Mouse (Mus musculus) kidney, embryonic 16.5 days (tissue): ENCODE measurements at regions not wholly inside any gene's neighbourhood (a gene's known extent, or its start where the extent isn't known, plus 50 kb on each side); places are given as distances from the start of the nearest gene placed in this dataset.
A peak's percentile ranks its signal among the peaks of the same experiment; 100 is the strongest.

ENCODE experiments used
- ATAC-seq: fragments of 200-750 bp; cut with Nextera tagmentation; 2 replicates; pipeline ENCODE4 v1.8.0; 2017; ENCODE audit warnings: moderate TSS enrichment; ENCODE audit not compliant: low FRiP score, low TSS enrichment
- H3K27ac ChIP-seq: fragments of 300-500 bp; sonication (generic); 2 replicates; pipeline ENCODE4 v1.5.1; 2014; ENCODE audit warnings: low read length
- H3K27me3 ChIP-seq: fragments of 300-500 bp; sonication (generic); 2 replicates; pipeline ENCODE4 v1.6.1; 2014; ENCODE audit warnings: low read length, control low read depth, mixed read lengths; ENCODE audit not compliant: insufficient read depth
- H3K36me3 ChIP-seq: fragments of 300-500 bp; sonication (generic); 2 replicates; pipeline ENCODE4 v1.6.1; 2014; ENCODE audit warnings: low read length, control low read depth, mixed read lengths; ENCODE audit not compliant: insufficient read depth
- H3K4me1 ChIP-seq: fragments of 300-500 bp; sonication (generic); 2 replicates; pipeline ENCODE4 v1.6.1; 2014; ENCODE audit warnings: low read length, control low read depth, mixed read lengths; ENCODE audit not compliant: insufficient read depth
- H3K4me2 ChIP-seq: fragments of 300-500 bp; sonication (generic); replicated peaks from 2 replicates; pipeline ENCODE4 v1.6.1; 2014; ENCODE audit warnings: low read depth, low read length
- H3K4me3 ChIP-seq: fragments of 300-500 bp; sonication (generic); 2 replicates; pipeline ENCODE4 v1.5.1; 2014; ENCODE audit warnings: mild to moderate bottlenecking, low read length
- H3K9ac ChIP-seq: fragments of 300-500 bp; sonication (generic); replicated peaks from 2 replicates; pipeline ENCODE4 v1.6.1; 2014; ENCODE audit warnings: low read length
- H3K9me3 ChIP-seq: fragments of 300-500 bp; sonication (generic); 2 replicates; pipeline ENCODE4 v1.6.1; 2016; ENCODE audit warnings: low read length, control low read depth
- WGBS: fragments of 180-500 bp; shearing (Covaris S2); extraction: QIAGEN DNeasy Blood & Tissue Kit; methylation state at CpG from one replicate; pipeline ENCODE4 v1.1.7; 2014; 5-methylcytosine and 5-hydroxymethylcytosine counted together

DNA sequence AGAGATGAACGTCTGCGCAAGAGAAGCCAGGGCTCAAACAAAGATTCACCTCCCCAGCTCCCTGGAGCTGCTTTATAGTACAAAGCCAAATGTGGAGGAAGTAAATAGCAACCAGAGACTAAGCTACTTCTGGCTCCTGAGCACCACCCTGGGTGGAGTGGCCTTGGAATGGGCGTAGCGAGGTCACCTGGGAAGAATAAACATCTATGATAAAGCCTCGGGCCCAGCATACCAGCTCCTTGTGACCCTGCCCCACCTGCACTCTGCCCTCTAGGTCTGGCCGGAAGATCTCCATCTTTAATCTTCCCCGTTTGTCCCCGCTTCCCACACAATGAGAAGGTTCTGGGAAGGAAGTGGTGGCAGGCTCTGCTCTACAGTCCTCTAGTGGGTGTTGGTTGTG, 61.0 kb upstream of the Ptpn3 start:
- no peak overlapping the region for H3K27ac ChIP-seq
- H3K9ac ChIP-seq, result no peak overlapping the region
- H3K27me3 ChIP-seq, result no peaks in the 10 kb centered on the region
- 75% methylated on average over 8 of the region's 8 CpGs for WGBS
- H3K4me2 ChIP-seq, result no peak overlapping the region
- no peak for ATAC-seq
- no peak overlapping the region for H3K4me3 ChIP-seq
- H3K4me1 ChIP-seq, result no peaks in the 10 kb centered on the region
- H3K36me3 ChIP-seq, result no peaks in the 10 kb centered on the region
- no peaks in the 10 kb centered on the region for H3K9me3 ChIP-seq

DNA sequence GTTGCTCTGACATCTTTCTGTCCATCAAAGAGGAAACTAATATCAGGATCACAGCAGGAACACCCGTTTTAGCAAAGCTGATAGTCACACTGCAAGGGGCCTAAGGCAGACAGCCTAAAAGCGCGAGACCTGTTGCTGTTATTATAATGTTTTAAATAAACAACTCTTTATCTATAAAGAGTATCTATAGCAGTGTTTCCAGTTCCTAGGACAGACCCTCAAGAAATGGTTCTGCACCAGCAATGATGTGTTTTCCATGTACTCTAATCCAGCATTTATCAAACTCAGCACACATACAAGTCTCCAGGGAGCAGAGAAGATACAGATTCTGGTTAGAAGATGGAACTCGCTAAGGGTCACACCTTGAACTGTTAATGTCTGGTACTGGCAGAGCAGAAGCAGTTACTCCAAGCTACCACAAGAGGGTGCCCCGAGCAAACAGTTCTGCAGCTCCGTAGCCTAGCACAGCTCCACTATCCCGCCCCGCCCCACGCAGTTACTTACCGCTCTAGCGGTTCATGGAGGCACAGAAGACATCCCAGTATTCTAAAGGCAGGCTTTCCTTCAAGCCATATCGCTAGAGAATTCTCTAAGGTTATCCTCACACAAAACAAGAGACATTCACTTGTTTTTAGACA, 64.2 kb upstream of the Palm2 start:
- ATAC-seq, result peak; percentile 91
- Histone ChIP-seq H3K36me3 (no peaks in the 10 kb centered on the region), H3K4me3 (no peak overlapping the region), H3K9me3 (no peaks in the 10 kb centered on the region), H3K4me1 (no peaks in the 10 kb centered on the region), H3K9ac (no peak overlapping the region), H3K27ac (no peak overlapping the region), H3K4me2 (no peak overlapping the region), H3K27me3 (no peaks in the 10 kb centered on the region)
- WGBS, result 15% methylated on average over 12 of the region's 12 CpGs

DNA sequence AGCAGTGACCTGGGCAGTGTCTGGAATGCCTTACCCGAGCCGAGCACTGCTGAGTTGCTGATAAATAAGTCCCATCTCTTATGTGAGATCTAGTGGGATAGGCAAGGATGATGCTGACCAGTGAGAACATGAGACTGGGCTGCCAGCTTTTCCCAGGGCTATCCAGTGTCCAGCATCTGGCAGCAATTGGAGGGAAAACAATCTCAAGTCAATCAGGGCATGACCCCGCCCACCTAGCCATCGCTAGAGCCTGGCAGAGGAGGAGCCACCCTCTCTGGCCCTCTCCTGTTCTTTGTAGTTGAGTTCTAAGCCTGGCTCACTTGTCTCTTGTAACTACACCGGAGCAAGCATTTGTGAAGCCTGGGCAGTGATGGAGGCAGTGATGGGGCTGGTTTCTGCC, 56.2 kb upstream of the Palm2 start:
- Histone ChIP-seq H3K9ac (no peak overlapping the region), H3K4me2 (no peak overlapping the region), H3K4me3 (no peak overlapping the region), H3K27me3 (no peaks in the 10 kb centered on the region), H3K36me3 (no peaks in the 10 kb centered on the region), H3K27ac (no peak overlapping the region), H3K4me1 (no peaks in the 10 kb centered on the region), H3K9me3 (no peaks in the 10 kb centered on the region)
- 30% methylated on average over 5 of the region's 5 CpGs for WGBS
- ATAC-seq, result peak; percentile 67; the same call in 1 of the 2 replicates

DNA sequence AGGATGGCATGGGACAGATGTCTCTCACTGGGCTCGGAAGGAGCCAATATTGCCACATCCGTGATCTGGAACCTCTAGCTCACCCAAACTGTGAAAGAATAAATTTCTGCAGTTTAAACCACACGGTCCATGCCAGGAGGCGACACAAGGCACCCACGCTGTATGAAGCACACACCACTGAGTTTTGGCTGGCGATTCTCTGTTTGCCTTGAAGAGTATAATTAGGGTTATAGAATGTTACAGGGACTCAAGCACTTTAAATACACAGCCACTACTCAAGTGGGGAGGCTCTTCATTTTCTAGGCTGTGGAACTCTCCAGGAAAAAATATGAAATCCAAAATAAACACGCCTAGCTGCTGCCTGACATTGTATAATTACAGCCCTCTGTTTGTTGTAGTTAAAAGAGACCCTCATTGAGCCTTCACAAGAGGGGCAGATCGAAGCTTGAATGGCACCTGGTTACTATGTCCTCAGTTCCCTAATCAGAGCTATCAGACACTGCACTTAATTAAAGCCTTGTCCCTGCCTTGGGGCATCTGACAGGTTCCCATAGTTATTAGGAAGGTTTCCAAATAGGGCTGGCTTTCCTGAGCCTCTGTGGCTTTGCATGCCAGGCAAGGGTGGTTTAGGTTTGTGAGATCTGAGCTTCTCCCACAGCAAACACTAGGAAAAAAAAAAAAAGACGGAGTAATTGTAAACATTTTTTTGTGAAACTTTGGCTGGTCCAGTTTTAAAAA, 53.8 kb upstream of the Palm2 start:
- H3K4me3 ChIP-seq, result no peak overlapping the region
- no peaks in the 10 kb centered on the region for H3K36me3 ChIP-seq
- H3K9ac ChIP-seq, result no peak overlapping the region
- no peak for ATAC-seq
- H3K4me2 ChIP-seq, result no peak overlapping the region
- no peak overlapping the region for H3K27ac ChIP-seq
- H3K9me3 ChIP-seq, result no peaks in the 10 kb centered on the region
- H3K27me3 ChIP-seq, result no peaks in the 10 kb centered on the region
- 78% methylated on average over 9 of the region's 9 CpGs for WGBS
- H3K4me1 ChIP-seq, result no peaks in the 10 kb centered on the region

DNA sequence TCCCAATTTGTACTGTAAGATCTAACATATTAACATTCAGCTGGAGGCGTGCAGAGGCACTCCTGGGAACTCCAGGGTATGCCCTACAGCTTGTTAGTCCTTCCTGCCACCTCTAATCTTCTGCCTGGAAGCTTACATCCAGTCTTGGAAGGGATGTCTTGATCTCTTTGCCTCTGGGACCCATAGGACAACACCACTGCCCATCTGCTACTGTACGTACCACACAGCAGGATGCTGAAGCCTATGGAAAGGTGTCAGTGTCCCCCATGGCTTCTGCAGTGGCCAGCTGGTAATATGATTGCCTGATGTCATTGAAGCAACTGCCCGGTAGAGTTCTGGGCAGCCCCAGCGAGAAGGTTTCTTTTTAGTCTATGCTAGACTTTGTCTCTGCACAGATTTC, 52.7 kb upstream of the Palm2 start:
- WGBS, result 80% methylated on average over 4 of the region's 4 CpGs
- Histone ChIP-seq H3K27ac (no peak overlapping the region), H3K36me3 (no peaks in the 10 kb centered on the region), H3K4me1 (no peaks in the 10 kb centered on the region), H3K9me3 (no peaks in the 10 kb centered on the region), H3K9ac (no peak overlapping the region), H3K4me3 (no peak overlapping the region), H3K27me3 (no peaks in the 10 kb centered on the region), H3K4me2 (no peak overlapping the region)
- no peak for ATAC-seq
